Mouse (Mus musculus) limb, embryonic 14.5 days (tissue): Measurements from ENCODE around the gene Rtca. TPM values are rescaled to one million over a fixed set of nuclear protein-coding genes. Genes with fewer than 3 reads are reported as not detected.

Source experiments
- ATAC-seq: fragments of 200-750 bp; cut with Nextera tagmentation; 2 replicates; pipeline ENCODE4 v1.8.0; 2017; ENCODE audit warnings: low read depth, moderate number of reproducible peaks, moderate TSS enrichment; ENCODE audit not compliant: low FRiP score
- DNase-seq: peaks from one replicate; pipeline ENCODE4 v3.0.0-alpha.2; 2015; ENCODE audit warnings: low spot score
- H3K27ac ChIP-seq: fragments of 300-500 bp; sonication (generic); replicated peaks from 2 replicates; pipeline ENCODE4 v1.5.1; 2014; ENCODE audit warnings: low read depth, mild to moderate bottlenecking, low read length, moderate library complexity, mixed read lengths
- H3K27me3 ChIP-seq: fragments of 300-500 bp; sonication (generic); 2 replicates; pipeline ENCODE4 v1.6.1; 2014; ENCODE audit warnings: low read length, mixed read lengths; ENCODE audit not compliant: control insufficient read depth, insufficient read depth
- H3K36me3 ChIP-seq: fragments of 300-500 bp; sonication (generic); 2 replicates; pipeline ENCODE4 v1.6.1; 2014; ENCODE audit warnings: mild to moderate bottlenecking, low read length, moderate library complexity, mixed read lengths; ENCODE audit not compliant: control insufficient read depth, insufficient read depth
- H3K4me1 ChIP-seq: fragments of 300-500 bp; sonication (generic); 2 replicates; pipeline ENCODE4 v1.6.1; 2014; ENCODE audit warnings: antibody characterized with exemption, low read length, mixed read lengths; ENCODE audit not compliant: control insufficient read depth, insufficient read depth
- H3K4me2 ChIP-seq: fragments of 300-500 bp; sonication (generic); replicated peaks from 2 replicates; pipeline ENCODE4 v1.6.1; 2014; ENCODE audit warnings: low read depth, mild to moderate bottlenecking, low read length, moderate library complexity; ENCODE audit not compliant: severe bottlenecking
- H3K4me3 ChIP-seq: fragments of 300-500 bp; sonication (generic); replicated peaks from 2 replicates; pipeline ENCODE4 v1.5.1; 2014; ENCODE audit warnings: low read length
- H3K9ac ChIP-seq: fragments of 300-500 bp; sonication (generic); 2 replicates; pipeline ENCODE4 v1.6.1; 2014; ENCODE audit warnings: mild to moderate bottlenecking, low read depth, low read length, moderate library complexity; ENCODE audit not compliant: severe bottlenecking
- H3K9me3 ChIP-seq: fragments of 300-500 bp; sonication (generic); 2 replicates; pipeline ENCODE4 v1.6.1; 2016; ENCODE audit warnings: low read length; ENCODE audit not compliant: control insufficient read depth
- POLR2A ChIP-seq: fragments of 200-500 bp; IDR thresholded peaks from 2 replicates; pipeline ENCODE4 v1.8.0; 2012; ENCODE audit warnings: inconsistent platforms, mild to moderate bottlenecking, moderate library complexity, borderline replicate concordance; ENCODE audit not compliant: insufficient read depth, insufficient read length; ENCODE audit errors: extremely low read depth
- WGBS: fragments of 180-500 bp; shearing (Covaris S2); extraction: QIAGEN DNeasy Blood & Tissue Kit; methylation state at CpG from one replicate; pipeline ENCODE4 v1.1.7; 2014; 5-methylcytosine and 5-hydroxymethylcytosine counted together
- polyA plus RNA-seq, 2 experiments: library from polyadenylated mRNA; depleted of rRNA in 1 of 2; stranded (reverse) in 1 of 2; unstranded in 1 of 2; fragments of >200 nt; fragmentation: Nextera tagmentation in 1 of 2; extraction: Ambion mirVana in 1 of 2; gene quantifications; 2 replicates each; pipeline versions ENCODE4 v1.2.1 to v1.2.3; 2012 to 2014

Rtca gene
- polyA plus RNA-seq, 2 experiments: 57.5 to 68.6 TPM

GRCm38 (mm10) chr3:116450741-116451140 lies 57.3 kb downstream of the Rtca start:
- WGBS: 66% methylated on average over 3 of the region's 3 CpGs
- no peak for ATAC-seq

GRCm38 (mm10) chr3:116444327-116444726 lies 63.7 kb downstream of the Rtca start:
- WGBS: 83% methylated on average over 9 of the region's 9 CpGs
- no peak overlapping the region for H3K27ac ChIP-seq
- no peaks in the 10 kb centered on the region for H3K4me1 ChIP-seq
- H3K27me3 ChIP-seq: no peaks in the 10 kb centered on the region
- H3K4me2 ChIP-seq: no peak overlapping the region
- H3K36me3 ChIP-seq: no peaks in the 10 kb centered on the region
- H3K9ac ChIP-seq: no peak overlapping the region
- ATAC-seq (no peak), DNase-seq (no peak)
- H3K9me3 ChIP-seq: no peaks in the 10 kb centered on the region
- no peak overlapping the region for H3K4me3 ChIP-seq
- no peak for TF ChIP-seq POLR2A

More at GRCm38 (mm10) chr3:116450741-116451140, 57.3 kb downstream of the Rtca start:
- Histone ChIP-seq H3K27ac (no peak overlapping the region), H3K9me3 (no peaks in the 10 kb centered on the region), H3K4me3 (no peak overlapping the region), H3K4me1 (no peaks in the 10 kb centered on the region), H3K4me2 (no peak overlapping the region), H3K36me3 (no peaks in the 10 kb centered on the region), H3K9ac (no peak overlapping the region), H3K27me3 (no peaks in the 10 kb centered on the region)
- DNase-seq: no peak
- TF ChIP-seq POLR2A: no peak

- Histone ChIP-seq H3K9me3 (no peaks in the 10 kb centered on the region), H3K27me3 (no peaks in the 10 kb centered on the region), H3K4me3 (no peak overlapping the region), H3K27ac (no peak overlapping the region), H3K4me2 (no peak overlapping the region), H3K4me1 (no peaks in the 10 kb centered on the region), H3K36me3 (no peaks in the 10 kb centered on the region), H3K9ac (no peak overlapping the region)
- 73% methylated on average over 1 of the region's 1 CpGs for WGBS
- no peak for ATAC-seq
- TF ChIP-seq POLR2A: no peak
- no peak for DNase-seq
These were observed 65.2 kb downstream of the Rtca start for GRCm38 (mm10) chr3:116442788-116443187.

- no peaks in the 10 kb centered on the region for H3K27me3 ChIP-seq
- H3K36me3 ChIP-seq: no peaks in the 10 kb centered on the region
- H3K4me3 ChIP-seq: no peak overlapping the region
- H3K9me3 ChIP-seq: no peaks in the 10 kb centered on the region
- H3K4me1 ChIP-seq: no peaks in the 10 kb centered on the region
- no peak for DNase-seq
- no peak for ATAC-seq
- TF ChIP-seq POLR2A: no peak
- H3K9ac ChIP-seq: no peak overlapping the region
- H3K27ac ChIP-seq: no peak overlapping the region
- 91% methylated on average over 15 of the region's 15 CpGs for WGBS
- no peak overlapping the region for H3K4me2 ChIP-seq
These were observed 66.3 kb downstream of the Rtca start for GRCm38 (mm10) chr3:116441518-116442205.

- TF ChIP-seq POLR2A: no peak
- Histone ChIP-seq H3K4me2 (no peak overlapping the region), H3K9ac (no peak overlapping the region), H3K9me3 (no peaks in the 10 kb centered on the region), H3K36me3 (no peaks in the 10 kb centered on the region), H3K4me3 (no peak overlapping the region), H3K27me3 (no peaks in the 10 kb centered on the region), H3K4me1 (no peaks in the 10 kb centered on the region), H3K27ac (no peak overlapping the region)
- WGBS: 46% methylated on average over 8 of the region's 8 CpGs
- ATAC-seq (no peak), DNase-seq (no peak)
These were observed 67.7 kb downstream of the Rtca start for GRCm38 (mm10) chr3:116440066-116440997.

Other genes with a start within 250 kb of the Rtca start
- gene Cdc14a, start 84.2 kb downstream of the Rtca start, polyA plus RNA-seq (2012; rRNA removed): 8.1 and 8.4 TPM in 2 replicates
- 8.4 and 9.4 TPM in 2 replicates for gene Cdc14a, start 84.2 kb downstream of the Rtca start, polyA plus RNA-seq (2014; fragmentation: Nextera tagmentation; extraction: Ambion mirVana)
- gene Dbt, start 4.9 kb upstream of the Rtca start, polyA plus RNA-seq (2012; rRNA removed): 11.8 and 16.1 TPM in 2 replicates
- gene Dbt, start 4.9 kb upstream of the Rtca start, polyA plus RNA-seq (2014; fragmentation: Nextera tagmentation; extraction: Ambion mirVana): 10.5 and 10.6 TPM in 2 replicates
- gene Lrrc39, start 54.8 kb upstream of the Rtca start, polyA plus RNA-seq (2012; rRNA removed): 0.83 and 1.0 TPM in 2 replicates
- gene Lrrc39, start 54.8 kb upstream of the Rtca start, polyA plus RNA-seq (2014; fragmentation: Nextera tagmentation; extraction: Ambion mirVana): 1.1 TPM in 2 replicates
- 8.9 and 11.6 TPM in 2 replicates for gene Sass6, start 86.8 kb upstream of the Rtca start, polyA plus RNA-seq (2012; rRNA removed)
- gene Sass6, start 86.8 kb upstream of the Rtca start, polyA plus RNA-seq (2014; fragmentation: Nextera tagmentation; extraction: Ambion mirVana): 15.7 and 17.2 TPM in 2 replicates
- 27.7 and 34.9 TPM in 2 replicates for gene Trmt13, start 106.4 kb upstream of the Rtca start, polyA plus RNA-seq (2012; rRNA removed)
- gene Trmt13, start 106.4 kb upstream of the Rtca start, polyA plus RNA-seq (2014; fragmentation: Nextera tagmentation; extraction: Ambion mirVana): 25.8 and 25.9 TPM in 2 replicates
- gene Mfsd14a, start 154.5 kb upstream of the Rtca start, polyA plus RNA-seq (2012; rRNA removed): 43.3 and 46.3 TPM in 2 replicates
- 80.5 and 84.6 TPM in 2 replicates for gene Mfsd14a, start 154.5 kb upstream of the Rtca start, polyA plus RNA-seq (2014; fragmentation: Nextera tagmentation; extraction: Ambion mirVana)
- gene Gm43191, start 173.1 kb upstream of the Rtca start, polyA plus RNA-seq (2012; rRNA removed): not detected in 2 replicates
- gene Gm43191, start 173.1 kb upstream of the Rtca start, polyA plus RNA-seq (2014; fragmentation: Nextera tagmentation; extraction: Ambion mirVana): not detected in 2 replicates
- gene Slc35a3, start 204.6 kb upstream of the Rtca start, polyA plus RNA-seq (2012; rRNA removed): 20.7 and 23.3 TPM in 2 replicates
- 9.6 and 10.8 TPM in 2 replicates for gene Slc35a3, start 204.6 kb upstream of the Rtca start, polyA plus RNA-seq (2014; fragmentation: Nextera tagmentation; extraction: Ambion mirVana)